Mouse (Mus musculus): ENCODE measurements around the gene Prr14. TPM values are rescaled to one million over a fixed set of nuclear protein-coding genes. Genes with fewer than 3 reads are reported as not detected.
"Not testable (repeated sequence)": the region's sequence is repeated elsewhere in the genome, so short reads cannot be mapped to it uniquely, and the experiment has no call there.

Prr14 gene
- 73.5 and 104 TPM in 2 replicates for polyA plus RNA-seq (2012; rRNA removed)

- not testable (repeated sequence) for DNase-seq (ENCODE audit: low read depth)
These were observed at the start of gene Prr14 for GRCm38 (mm10) chr7:127459311-127459710. Gene Prr14 (plus strand): TSS chr7:127459611.

- no peak for DNase-seq (ENCODE audit: low read depth)
- TF ChIP-seq POLR2A (IDR thresholded peaks at IDR 0.05; ENCODE audit: borderline replicate concordance, extremely low read depth, insufficient read depth, insufficient read length, poor library complexity, severe bottlenecking) (no peak), CTCF (IDR thresholded peaks at IDR 0.05; ENCODE audit: borderline replicate concordance, extremely low read depth, insufficient read depth, insufficient read length) (no peak)
These were observed 48.0 kb upstream of the Prr14 start for GRCm38 (mm10) chr7:127411418-127411817.

GRCm38 (mm10) chr7:127421388-127422191 is 37.8 kb upstream of the Prr14 start, which contains the start of gene Zfp688:
Gene Zfp688 (minus strand): TSS chr7:127422068.
- TF ChIP-seq CTCF (IDR thresholded peaks at IDR 0.05; ENCODE audit: borderline replicate concordance, extremely low read depth, insufficient read depth, insufficient read length) (peak; percentile 9; the same call in 1 of the 2 replicates), POLR2A (IDR thresholded peaks at IDR 0.05; ENCODE audit: borderline replicate concordance, extremely low read depth, insufficient read depth, insufficient read length, poor library complexity, severe bottlenecking) (peak; percentile 81; the same call in 1 of the 2 replicates)
- peak; percentile 95 for DNase-seq (ENCODE audit: low read depth)

- TF ChIP-seq POLR2A (IDR thresholded peaks at IDR 0.05; ENCODE audit: borderline replicate concordance, extremely low read depth, insufficient read depth, insufficient read length, poor library complexity, severe bottlenecking) (no peak), CTCF (IDR thresholded peaks at IDR 0.05; ENCODE audit: borderline replicate concordance, extremely low read depth, insufficient read depth, insufficient read length) (no peak)
- DNase-seq (ENCODE audit: low read depth), result peak; percentile 80
These were observed 37.2 kb upstream of the Prr14 start for GRCm38 (mm10) chr7:127422247-127422646.

- no peak for DNase-seq (ENCODE audit: low read depth)
These were observed 34.1 kb upstream of the Prr14 start for GRCm38 (mm10) chr7:127425291-127425690.

GRCm38 (mm10) chr7:127425911-127426310 is 33.5 kb upstream of the Prr14 start:
- no peak for DNase-seq (ENCODE audit: low read depth)
- no peak for TF ChIP-seq CTCF (IDR thresholded peaks at IDR 0.05; ENCODE audit: borderline replicate concordance, extremely low read depth, insufficient read depth, insufficient read length)
- TF ChIP-seq POLR2A (IDR thresholded peaks at IDR 0.05; ENCODE audit: borderline replicate concordance, extremely low read depth, insufficient read depth, insufficient read length, poor library complexity, severe bottlenecking), result no peak

More at GRCm38 (mm10) chr7:127425291-127425690, 34.1 kb upstream of the Prr14 start:
- TF ChIP-seq CTCF (IDR thresholded peaks at IDR 0.05; ENCODE audit: borderline replicate concordance, extremely low read depth, insufficient read depth, insufficient read length) (no peak), POLR2A (IDR thresholded peaks at IDR 0.05; ENCODE audit: borderline replicate concordance, extremely low read depth, insufficient read depth, insufficient read length, poor library complexity, severe bottlenecking) (no peak)

- TF ChIP-seq CTCF (IDR thresholded peaks at IDR 0.05; ENCODE audit: borderline replicate concordance, extremely low read depth, insufficient read depth, insufficient read length), result no peak
- no peak for TF ChIP-seq POLR2A (IDR thresholded peaks at IDR 0.05; ENCODE audit: borderline replicate concordance, extremely low read depth, insufficient read depth, insufficient read length, poor library complexity, severe bottlenecking)
- no peak for DNase-seq (ENCODE audit: low read depth)
These were observed 33.1 kb upstream of the Prr14 start for GRCm38 (mm10) chr7:127426354-127426753.

GRCm38 (mm10) chr7:127435206-127435605 is 24.2 kb upstream of the Prr14 start:
- TF ChIP-seq CTCF (IDR thresholded peaks at IDR 0.05; ENCODE audit: borderline replicate concordance, extremely low read depth, insufficient read depth, insufficient read length) (no peak), POLR2A (IDR thresholded peaks at IDR 0.05; ENCODE audit: borderline replicate concordance, extremely low read depth, insufficient read depth, insufficient read length, poor library complexity, severe bottlenecking) (no peak)
- DNase-seq (ENCODE audit: low read depth), result no peak

- no peak for DNase-seq (ENCODE audit: low read depth)
- TF ChIP-seq CTCF (IDR thresholded peaks at IDR 0.05; ENCODE audit: borderline replicate concordance, extremely low read depth, insufficient read depth, insufficient read length) (peak; percentile 30; the same call in 1 of the 2 replicates), POLR2A (IDR thresholded peaks at IDR 0.05; ENCODE audit: borderline replicate concordance, extremely low read depth, insufficient read depth, insufficient read length, poor library complexity, severe bottlenecking) (no peak)
These were observed 21.7 kb upstream of the Prr14 start for GRCm38 (mm10) chr7:127437724-127438123.

GRCm38 (mm10) chr7:127443976-127444375 is 15.4 kb upstream of the Prr14 start:
- TF ChIP-seq POLR2A (IDR thresholded peaks at IDR 0.05; ENCODE audit: borderline replicate concordance, extremely low read depth, insufficient read depth, insufficient read length, poor library complexity, severe bottlenecking), result no peak
- no peak for TF ChIP-seq CTCF (IDR thresholded peaks at IDR 0.05; ENCODE audit: borderline replicate concordance, extremely low read depth, insufficient read depth, insufficient read length)
- no peak for DNase-seq (ENCODE audit: low read depth)

GRCm38 (mm10) chr7:127448521-127449300 is 10.7 kb upstream of the Prr14 start, which contains the start of gene Zfp689:
Gene Zfp689 (minus strand): TSS chr7:127449158.
- no peak for TF ChIP-seq CTCF (IDR thresholded peaks at IDR 0.05; ENCODE audit: borderline replicate concordance, extremely low read depth, insufficient read depth, insufficient read length)
- peak; percentile 12; the same call in 1 of the 2 replicates for TF ChIP-seq POLR2A (IDR thresholded peaks at IDR 0.05; ENCODE audit: borderline replicate concordance, extremely low read depth, insufficient read depth, insufficient read length, poor library complexity, severe bottlenecking)
- peak; percentile 99 for DNase-seq (ENCODE audit: low read depth)

Measured in brain, embryonic 14.5 days (tissue).